Mouse (Mus musculus) bone marrow macrophage, adult 2 months (primary cell): Measurements from ENCODE around the gene Utp11.

Experiments
- CTCF ChIP-seq: IDR thresholded peaks from 2 replicates; pipeline ENCODE4 v1.5.1; 2012; ENCODE audit warnings: low read depth, mild to moderate bottlenecking, low read length, moderate library complexity
- POLR2A ChIP-seq: IDR thresholded peaks from 2 replicates; pipeline ENCODE4 v1.6.1; 2012; ENCODE audit warnings: mild to moderate bottlenecking, low read depth, low read length, borderline replicate concordance

GRCm38 (mm10) chr4:124663034-124663433 is 30.4 kb downstream of the Utp11 start:
- TF ChIP-seq CTCF (no peak), POLR2A (no peak)
